Mouse (Mus musculus) liver, postnatal 0 days (tissue): ENCODE results near the gene Fam205a1. TPM values are rescaled to one million over a fixed set of nuclear protein-coding genes. Genes with fewer than 3 reads are reported as not detected.
"Not testable (repeated sequence)": the region's sequence is repeated elsewhere in the genome, so short reads cannot be mapped to it uniquely, and the experiment has no call there.

Experiments used
- ATAC-seq: fragments of 200-750 bp; cut with Nextera tagmentation; 2 replicates; pipeline ENCODE4 v1.8.0; 2017; ENCODE audit warnings: mild to moderate bottlenecking, moderate library complexity
- DNase-seq: peaks from one replicate; pipeline ENCODE4 v3.0.0-alpha.2; 2016
- H3K27ac ChIP-seq: fragments of 300-500 bp; sonication (generic); 2 replicates; pipeline ENCODE4 v1.5.1; 2014; ENCODE audit warnings: antibody characterized with exemption, moderate library complexity, mild to moderate bottlenecking, low read depth
- H3K27me3 ChIP-seq: fragments of 300-500 bp; sonication (generic); 2 replicates; pipeline ENCODE4 v1.6.1; 2014; ENCODE audit warnings: low read length, control low read depth, mixed read lengths; ENCODE audit not compliant: insufficient read depth
- H3K36me3 ChIP-seq: fragments of 300-500 bp; sonication (generic); replicated peaks from 2 replicates; pipeline ENCODE4 v1.6.1; 2014; ENCODE audit warnings: mild to moderate bottlenecking, control low read depth, low read length, moderate library complexity, mixed read lengths; ENCODE audit not compliant: insufficient read depth
- H3K4me1 ChIP-seq: fragments of 300-500 bp; sonication (generic); 2 replicates; pipeline ENCODE4 v1.6.1; 2014; ENCODE audit warnings: antibody characterized with exemption, mild to moderate bottlenecking, control low read depth; ENCODE audit not compliant: insufficient read depth
- H3K4me2 ChIP-seq: fragments of 300-500 bp; sonication (generic); 2 replicates; pipeline ENCODE4 v1.6.1; 2014; ENCODE audit warnings: low read depth, mild to moderate bottlenecking, low read length, moderate library complexity, mixed read lengths
- H3K4me3 ChIP-seq: fragments of 300-500 bp; sonication (generic); 2 replicates; pipeline ENCODE4 v1.5.1; 2014; ENCODE audit warnings: low read depth, low read length
- H3K9ac ChIP-seq: fragments of 300-500 bp; sonication (generic); replicated peaks from 2 replicates; pipeline ENCODE4 v1.6.1; 2014; ENCODE audit warnings: mild to moderate bottlenecking, moderate library complexity
- H3K9me3 ChIP-seq: fragments of 300-500 bp; sonication (generic); 2 replicates; pipeline ENCODE4 v1.6.1; 2016; ENCODE audit warnings: mild to moderate bottlenecking, control low read depth, low read length, mixed read lengths
- CTCF ChIP-seq: sonication (generic); IDR thresholded peaks from 2 replicates; pipeline ENCODE4 v1.5.1; 2016; ENCODE audit warnings: antibody characterized with exemption, low read depth
- EP300 ChIP-seq: IDR thresholded peaks from 2 replicates; pipeline ENCODE4 v1.6.1; 2016; ENCODE audit warnings: antibody characterized with exemption, low read depth, mild to moderate bottlenecking
- WGBS: fragments of 180-500 bp; shearing (Covaris S2); extraction: QIAGEN DNeasy Blood & Tissue Kit; methylation state at CpG from one replicate; pipeline ENCODE4 v1.1.7; 2014; ENCODE audit not compliant: insufficient replicate concordance; 5-methylcytosine and 5-hydroxymethylcytosine counted together
- polyA plus RNA-seq: library from polyadenylated mRNA; unstranded; fragments of >200 nt; fragmentation: Nextera tagmentation; extraction: Ambion mirVana; gene quantifications from 2 replicates; pipeline ENCODE4 v1.2.1, GENCODE M21; 2015

Gene Fam205a1
- 0.04 TPM in 2 replicates for polyA plus RNA-seq

- not testable (repeated sequence) for H3K27ac ChIP-seq, H3K27me3 ChIP-seq, H3K9me3 ChIP-seq, DNase-seq, H3K36me3 ChIP-seq, H3K4me2 ChIP-seq, H3K9ac ChIP-seq, H3K4me3 ChIP-seq, ATAC-seq, H3K4me1 ChIP-seq
- WGBS = 78% methylated on average over 1 of the region's 1 CpGs
These were observed at the start of gene Fam205a1 for GRCm38 (mm10) chr4:42853788-42854187. Gene Fam205a1 (minus strand): TSS chr4:42853888.

GRCm38 (mm10) chr4:42902730-42903129 lies 49.0 kb upstream of the Fam205a1 start:
- Histone ChIP-seq H3K9ac (no peak overlapping the region), H3K4me1 (no peaks in the 10 kb centered on the region), H3K27ac (no peak overlapping the region), H3K9me3 (no peaks in the 10 kb centered on the region), H3K4me2 (no peak overlapping the region), H3K27me3 (no peaks in the 10 kb centered on the region), H3K4me3 (no peak overlapping the region), H3K36me3 (no peaks in the 10 kb centered on the region)
- ATAC-seq (no peak), DNase-seq (no peak)
- 87% methylated on average over 5 of the region's 5 CpGs for WGBS
- no peak for TF ChIP-seq EP300

GRCm38 (mm10) chr4:42902174-42902573 lies 48.5 kb upstream of the Fam205a1 start:
- H3K9me3 ChIP-seq = no peaks in the 10 kb centered on the region

GRCm38 (mm10) chr4:42900878-42901277 lies 47.2 kb upstream of the Fam205a1 start:
- no peak overlapping the region for H3K27ac ChIP-seq
- no peak overlapping the region for H3K4me2 ChIP-seq
- no peaks in the 10 kb centered on the region for H3K27me3 ChIP-seq
- H3K9ac ChIP-seq = no peak overlapping the region
- H3K4me1 ChIP-seq = no peaks in the 10 kb centered on the region
- no peak overlapping the region for H3K4me3 ChIP-seq
- DNase-seq = no peak
- 49% methylated on average over 5 of the region's 5 CpGs for WGBS
- ATAC-seq = no peak
- TF ChIP-seq EP300 = no peak
- TF ChIP-seq CTCF = no peak
- H3K36me3 ChIP-seq = no peaks in the 10 kb centered on the region
- H3K9me3 ChIP-seq = no peaks in the 10 kb centered on the region

More at GRCm38 (mm10) chr4:42902174-42902573, 48.5 kb upstream of the Fam205a1 start:
- TF ChIP-seq CTCF (peak; percentile 84), EP300 (no peak)
- H3K36me3 ChIP-seq = no peaks in the 10 kb centered on the region
- peak; percentile 73 for DNase-seq
- H3K4me1 ChIP-seq = no peaks in the 10 kb centered on the region
- no peak overlapping the region for H3K4me2 ChIP-seq
- no peak overlapping the region for H3K4me3 ChIP-seq
- no peak overlapping the region for H3K9ac ChIP-seq
- ATAC-seq = no peak
- no peaks in the 10 kb centered on the region for H3K27me3 ChIP-seq
- WGBS = 40% methylated on average over 9 of the region's 9 CpGs
- H3K27ac ChIP-seq = no peak overlapping the region

GRCm38 (mm10) chr4:42898914-42899313 lies 45.2 kb upstream of the Fam205a1 start:
- TF ChIP-seq EP300 = no peak
- no peak for TF ChIP-seq CTCF
- Histone ChIP-seq H3K9me3 (no peaks in the 10 kb centered on the region), H3K27me3 (no peaks in the 10 kb centered on the region), H3K27ac (no peak overlapping the region), H3K4me1 (no peaks in the 10 kb centered on the region), H3K36me3 (no peaks in the 10 kb centered on the region), H3K4me2 (no peak overlapping the region), H3K4me3 (no peak overlapping the region), H3K9ac (no peak overlapping the region)
- DNase-seq (no peak), ATAC-seq (no peak)
- WGBS = 48% methylated on average over 3 of the region's 3 CpGs

- Histone ChIP-seq H3K4me2 (no peak overlapping the region), H3K9me3 (no peaks in the 10 kb centered on the region), H3K9ac (no peak overlapping the region), H3K27me3 (no peaks in the 10 kb centered on the region), H3K27ac (no peak overlapping the region), H3K36me3 (no peaks in the 10 kb centered on the region), H3K4me3 (no peak overlapping the region), H3K4me1 (no peaks in the 10 kb centered on the region)
- WGBS = 79% methylated on average over 7 of the region's 7 CpGs
- no peak for TF ChIP-seq EP300
- TF ChIP-seq CTCF = no peak
- DNase-seq = no peak
- no peak for ATAC-seq
These were observed 41.4 kb upstream of the Fam205a1 start for GRCm38 (mm10) chr4:42895118-42895517.

- Histone ChIP-seq H3K9ac (no peak overlapping the region), H3K27me3 (no peaks in the 10 kb centered on the region), H3K27ac (no peak overlapping the region), H3K4me1 (no peaks in the 10 kb centered on the region), H3K36me3 (no peaks in the 10 kb centered on the region), H3K4me3 (no peak overlapping the region), H3K9me3 (no peaks in the 10 kb centered on the region), H3K4me2 (no peak overlapping the region)
- DNase-seq (no peak), ATAC-seq (no peak)
- 65% methylated on average over 7 of the region's 7 CpGs for WGBS
- no peak for TF ChIP-seq CTCF
- no peak for TF ChIP-seq EP300
These were observed 37.5 kb upstream of the Fam205a1 start for GRCm38 (mm10) chr4:42891176-42891575.
